Mouse (Mus musculus) intestine, postnatal 0 days (tissue): Measurements from ENCODE around the gene Gcm2. TPM values are rescaled to one million over a fixed set of nuclear protein-coding genes. Genes with fewer than 3 reads are reported as not detected.

Experiments used
- ATAC-seq: fragments of 200-750 bp; cut with Nextera tagmentation; 2 replicates; pipeline ENCODE4 v1.8.0; 2017; ENCODE audit warnings: mild to moderate bottlenecking, moderate TSS enrichment, moderate library complexity
- H3K27ac ChIP-seq: fragments of 300-500 bp; sonication (generic); 2 replicates; pipeline ENCODE4 v1.5.1; 2014; ENCODE audit warnings: mild to moderate bottlenecking, low read depth, low read length, moderate library complexity
- H3K27me3 ChIP-seq: fragments of 300-500 bp; sonication (generic); replicated peaks from 2 replicates; pipeline ENCODE4 v1.6.1; 2014; ENCODE audit warnings: low read length, mixed read lengths; ENCODE audit not compliant: control insufficient read depth, insufficient read depth
- H3K36me3 ChIP-seq: fragments of 300-500 bp; sonication (generic); 2 replicates; pipeline ENCODE4 v1.6.1; 2014; ENCODE audit warnings: mild to moderate bottlenecking, moderate library complexity; ENCODE audit not compliant: control insufficient read depth, insufficient read depth
- H3K4me1 ChIP-seq: fragments of 300-500 bp; sonication (generic); replicated peaks from 2 replicates; pipeline ENCODE4 v1.6.1; 2014; ENCODE audit warnings: antibody characterized with exemption, low read length, mixed read lengths; ENCODE audit not compliant: control insufficient read depth, insufficient read depth
- H3K4me2 ChIP-seq: fragments of 300-500 bp; sonication (generic); replicated peaks from 2 replicates; pipeline ENCODE4 v1.6.1; 2014; ENCODE audit warnings: low read depth, mild to moderate bottlenecking, moderate library complexity
- H3K4me3 ChIP-seq: fragments of 300-500 bp; sonication (generic); 2 replicates; pipeline ENCODE4 v1.5.1; 2014; ENCODE audit warnings: low read depth, low read length
- H3K9ac ChIP-seq: fragments of 300-500 bp; sonication (generic); 2 replicates; pipeline ENCODE4 v1.6.1; 2014; ENCODE audit warnings: mild to moderate bottlenecking, low read depth, low read length
- H3K9me3 ChIP-seq: fragments of 300-500 bp; sonication (generic); 2 replicates; pipeline ENCODE4 v1.6.1; 2016; ENCODE audit warnings: mixed run types; ENCODE audit not compliant: control insufficient read depth
- CTCF ChIP-seq: sonication (generic); IDR thresholded peaks from 2 replicates; pipeline ENCODE4 v1.5.1; 2016; ENCODE audit warnings: low read depth, mild to moderate bottlenecking, control low read depth, antibody characterized with exemption, moderate library complexity
- WGBS: fragments of 180-500 bp; shearing (Covaris S2); extraction: QIAGEN DNeasy Blood & Tissue Kit; methylation state at CpG from one replicate; pipeline ENCODE4 v1.1.7; 2014; 5-methylcytosine and 5-hydroxymethylcytosine counted together
- polyA plus RNA-seq: library from polyadenylated mRNA; unstranded; fragments of >200 nt; fragmentation: Nextera tagmentation; extraction: Ambion mirVana; gene quantifications from 2 replicates; pipeline ENCODE4 v1.2.1, GENCODE M21; 2015

Gcm2 gene
- polyA plus RNA-seq, 1 experiment from 2014 or later = not detected

DNA sequence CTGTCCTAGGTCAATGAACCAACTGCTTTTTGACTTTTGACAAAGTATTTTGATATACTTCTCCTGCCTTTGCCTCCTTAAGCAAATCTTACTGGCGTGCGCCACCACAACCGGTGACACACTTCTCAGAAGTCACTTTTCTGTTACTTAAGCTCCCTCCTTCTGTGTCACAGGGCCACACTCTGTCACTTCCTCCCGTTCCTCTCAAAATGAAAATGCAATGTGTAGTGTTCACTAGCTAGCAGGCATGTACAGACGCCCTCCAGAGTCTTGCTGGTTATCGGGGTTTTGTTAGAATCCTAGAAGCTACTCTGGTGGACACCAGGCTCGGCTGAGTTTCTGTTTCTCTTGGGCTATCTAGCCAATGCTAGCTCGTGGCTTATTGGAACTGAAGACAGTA, 17.5 kb upstream of the Gcm2 start:
- no peaks in the 10 kb centered on the region for H3K9me3 ChIP-seq
- H3K4me3 ChIP-seq = no peak overlapping the region
- no peak overlapping the region for H3K27ac ChIP-seq
- TF ChIP-seq CTCF = no peak
- no peaks in the 10 kb centered on the region for H3K36me3 ChIP-seq
- no peaks in the 10 kb centered on the region for H3K27me3 ChIP-seq
- 83% methylated on average over 8 of the region's 8 CpGs for WGBS
- no peak for ATAC-seq
- no peak overlapping the region for H3K9ac ChIP-seq
- H3K4me1 ChIP-seq = no peaks in the 10 kb centered on the region
- H3K4me2 ChIP-seq = no peak overlapping the region

DNA sequence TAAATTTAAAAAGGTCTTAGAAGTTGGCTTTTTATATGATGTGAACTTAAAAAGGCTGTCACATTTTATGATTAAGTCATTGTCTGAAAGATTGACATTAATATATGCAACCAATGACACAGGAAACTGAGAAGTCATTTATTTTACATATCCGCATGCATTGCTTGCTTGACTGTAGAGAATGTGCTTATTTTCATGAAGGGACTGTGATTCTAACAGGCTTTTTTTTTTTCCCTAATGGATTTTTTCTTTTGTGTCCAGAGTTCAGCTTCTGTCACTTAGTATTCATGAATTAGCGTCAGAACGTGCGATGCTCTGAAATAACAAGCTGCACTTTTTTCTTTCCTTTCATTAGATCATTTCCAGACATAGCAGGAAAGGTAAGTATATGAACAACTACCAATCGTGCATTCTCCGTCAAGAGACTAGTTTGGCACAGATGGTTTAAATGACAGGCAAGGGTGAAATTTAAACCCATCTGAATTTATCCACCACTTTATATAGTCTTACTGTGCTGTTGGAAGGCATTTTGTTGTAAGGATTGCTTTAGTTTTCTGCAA, 12.9 kb upstream of the Gcm2 start:
- 91% methylated on average over 6 of the region's 6 CpGs for WGBS
- ATAC-seq = no peak
- Histone ChIP-seq H3K4me2 (no peak overlapping the region), H3K27me3 (no peaks in the 10 kb centered on the region), H3K4me3 (no peak overlapping the region), H3K36me3 (no peaks in the 10 kb centered on the region), H3K27ac (no peak overlapping the region), H3K4me1 (no peaks in the 10 kb centered on the region), H3K9ac (no peak overlapping the region), H3K9me3 (no peaks in the 10 kb centered on the region)
- TF ChIP-seq CTCF = no peak

DNA sequence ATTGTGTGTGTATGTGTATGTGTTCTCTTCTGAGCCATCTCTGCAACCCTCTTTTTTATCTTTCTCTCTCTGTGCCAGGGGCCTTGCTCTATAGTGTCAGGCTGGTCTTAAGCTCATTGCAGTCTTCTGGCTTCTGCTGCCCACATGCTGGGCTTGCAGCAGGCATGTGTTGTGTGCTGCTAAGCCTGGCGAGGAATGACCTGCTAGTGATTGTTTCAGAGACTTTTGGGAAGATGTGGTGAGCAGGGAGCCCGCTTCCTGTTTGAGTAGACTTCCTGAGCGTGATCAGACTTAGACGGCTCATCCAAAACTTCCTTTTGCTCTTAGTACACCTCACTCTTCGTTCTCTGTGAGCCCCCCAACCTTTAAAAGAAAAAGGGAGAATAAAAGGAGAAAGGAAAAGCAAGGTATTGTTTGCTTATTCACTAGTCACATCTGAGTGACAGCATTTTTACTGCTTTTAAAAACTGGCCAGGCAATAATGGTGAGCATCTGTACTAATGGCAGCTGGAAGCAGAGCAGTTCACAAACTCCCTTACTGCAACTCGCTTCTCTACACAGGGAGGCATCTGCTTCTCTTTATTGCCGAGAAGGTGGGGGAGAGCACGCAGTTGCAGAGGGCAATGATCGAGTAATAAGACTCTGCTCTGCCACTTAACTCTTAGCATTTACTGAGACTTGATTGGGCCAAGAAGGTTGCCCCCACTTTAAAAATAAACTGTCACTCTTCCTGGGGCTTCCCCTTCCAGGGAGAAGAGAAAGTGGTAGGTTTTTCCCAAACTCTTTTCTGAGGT, 8.5 kb upstream of the Gcm2 start:
- Histone ChIP-seq H3K4me3 (no peak overlapping the region), H3K9ac (no peak overlapping the region), H3K9me3 (no peaks in the 10 kb centered on the region), H3K27me3 (0 out of 2 replicates have a peak, but pooled peaks cover 3% of the 10 kb centered on the region), H3K27ac (no peak overlapping the region), H3K4me1 (no peaks in the 10 kb centered on the region), H3K36me3 (no peaks in the 10 kb centered on the region), H3K4me2 (no peak overlapping the region)
- ATAC-seq = no peak
- WGBS = 33% methylated on average over 9 of the region's 9 CpGs
- TF ChIP-seq CTCF = no peak

DNA sequence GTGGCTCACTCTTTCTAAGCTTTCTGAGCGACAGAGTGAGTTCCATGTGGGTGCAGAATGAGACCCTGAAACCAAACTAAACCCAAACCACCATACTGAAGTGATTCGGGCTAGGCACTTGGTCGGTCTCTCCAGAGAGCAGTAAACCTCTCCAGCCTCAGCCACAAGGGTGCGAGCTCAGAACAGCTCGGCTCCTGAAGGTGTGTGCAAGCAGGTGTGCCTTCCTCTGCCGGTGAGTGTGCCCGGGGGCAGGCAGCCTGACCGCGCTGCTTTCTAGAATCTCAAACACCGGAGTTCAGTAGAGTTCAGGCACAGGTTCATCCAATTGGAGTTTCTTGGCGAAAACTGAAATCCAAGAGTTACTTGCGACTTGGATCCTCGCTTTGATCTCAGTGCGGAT, 3.1 kb upstream of the Gcm2 start, which contains the start of gene Sycp2l:
Gene Sycp2l, plus strand, starts transcription at position 368 of the 400 bp plus-strand sequence.
- TF ChIP-seq CTCF = no peak
- no peak within 1 kb of the TSS for H3K27ac ChIP-seq
- H3K4me1 ChIP-seq = no peaks in the 10 kb centered on the region
- H3K36me3 ChIP-seq = no peaks in the 10 kb centered on the region
- peak within 1 kb of the TSS; percentile 25; the same call in 1 of the 2 replicates for H3K4me3 ChIP-seq
- 0 out of 2 replicates have a peak, but pooled peaks cover 4% of the 10 kb centered on the region for H3K27me3 ChIP-seq
- H3K4me2 ChIP-seq = peak within 1 kb of the TSS; percentile 59
- no peaks in the 10 kb centered on the region for H3K9me3 ChIP-seq
- H3K9ac ChIP-seq = no peak within 1 kb of the TSS
- ATAC-seq = no peak
- WGBS = 23% methylated on average over 14 of the region's 14 CpGs

DNA sequence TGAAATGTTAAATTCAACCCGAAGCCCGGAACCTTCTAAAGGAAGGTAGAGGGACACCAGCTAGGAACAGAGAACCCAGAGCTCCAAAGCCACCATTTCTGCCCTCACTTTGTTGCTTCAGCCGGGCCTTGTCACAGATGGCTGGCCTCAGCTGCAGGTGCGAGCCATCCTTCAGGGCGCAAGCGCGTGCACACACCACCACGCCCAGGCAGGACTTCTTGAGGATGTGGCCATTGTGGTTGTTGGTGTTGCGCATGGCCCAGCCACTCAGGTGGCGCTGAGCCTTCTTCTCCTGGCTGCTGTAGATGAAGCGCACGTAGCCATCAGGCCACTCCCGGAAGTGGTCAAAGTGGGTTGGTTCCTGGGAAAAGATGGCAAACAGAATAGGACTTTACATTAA, 5.3 kb downstream of the Gcm2 start:
- no peaks in the 10 kb centered on the region for H3K4me1 ChIP-seq
- no peak for TF ChIP-seq CTCF
- ATAC-seq = no peak
- no peak overlapping the region for H3K9ac ChIP-seq
- H3K27me3 ChIP-seq = no peaks in the 10 kb centered on the region
- no peak overlapping the region for H3K27ac ChIP-seq
- no peak overlapping the region for H3K4me2 ChIP-seq
- no peaks in the 10 kb centered on the region for H3K9me3 ChIP-seq
- no peak overlapping the region for H3K4me3 ChIP-seq
- 94% methylated on average over 13 of the region's 13 CpGs for WGBS
- H3K36me3 ChIP-seq = no peaks in the 10 kb centered on the region

DNA sequence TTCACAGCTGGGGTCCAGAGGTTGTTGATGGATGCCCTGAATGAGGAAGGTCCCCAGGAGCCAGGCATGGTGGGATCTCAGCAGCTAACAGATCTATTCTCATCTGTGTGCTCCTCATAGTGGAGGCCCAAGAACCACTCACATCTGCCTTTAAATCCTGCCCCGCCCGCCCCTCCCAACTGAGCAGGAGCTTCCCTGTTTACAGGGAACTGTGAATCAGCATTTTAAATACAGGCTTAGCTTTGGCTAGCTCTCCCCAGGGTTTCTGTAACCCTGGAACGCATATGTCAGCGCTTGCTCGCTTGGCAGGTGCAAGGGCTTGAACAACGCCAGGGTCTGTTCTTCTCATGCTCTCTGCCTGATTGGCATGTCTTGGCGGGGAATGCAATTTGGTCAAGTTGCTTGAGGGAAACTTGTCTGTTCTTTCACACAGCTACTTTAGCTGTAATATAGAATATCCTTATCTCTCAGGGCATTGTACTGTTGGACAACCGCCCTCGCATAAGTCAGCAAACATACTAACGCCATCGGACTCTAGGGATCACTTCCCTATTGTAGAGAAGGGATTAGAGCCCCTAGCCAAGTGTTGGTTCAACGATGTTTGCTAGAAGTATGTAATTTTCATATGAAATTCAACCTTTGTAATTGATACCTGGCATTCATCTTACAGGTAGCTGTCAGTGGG, 6.9 kb downstream of the Gcm2 start:
- no peak overlapping the region for H3K4me2 ChIP-seq
- no peak overlapping the region for H3K4me3 ChIP-seq
- no peak for TF ChIP-seq CTCF
- no peak overlapping the region for H3K9ac ChIP-seq
- no peaks in the 10 kb centered on the region for H3K4me1 ChIP-seq
- 56% methylated on average over 12 of the region's 12 CpGs for WGBS
- H3K27me3 ChIP-seq = no peaks in the 10 kb centered on the region
- H3K9me3 ChIP-seq = no peaks in the 10 kb centered on the region
- H3K27ac ChIP-seq = no peak overlapping the region
- no peak for ATAC-seq
- no peaks in the 10 kb centered on the region for H3K36me3 ChIP-seq
